Mouse (Mus musculus): ENCODE measurements around the gene Tmem240.
A peak's percentile ranks its signal among the peaks of the same experiment; 100 is the strongest.
"Not testable (repeated sequence)": the region's sequence is repeated elsewhere in the genome, so short reads cannot be mapped to it uniquely, and the experiment has no call there.

Tmem240 gene

GRCm38 (mm10) chr4:155770626-155771025 lies 36.0 kb downstream of the Tmem240 start:
- no peak for DNase-seq (ENCODE audit: low spot score in 2 of 2)

GRCm38 (mm10) chr4:155771706-155772105 lies 37.1 kb downstream of the Tmem240 start:
- no peak for DNase-seq (ENCODE audit: low spot score in 2 of 2)

- no peak for DNase-seq (ENCODE audit: low spot score in 2 of 2)
These were observed 38.2 kb downstream of the Tmem240 start for GRCm38 (mm10) chr4:155772786-155773185.

GRCm38 (mm10) chr4:155773335-155774078 lies 38.9 kb downstream of the Tmem240 start:
- no peak for DNase-seq (ENCODE audit: low spot score in 2 of 2)

GRCm38 (mm10) chr4:155774280-155774754 lies 39.7 kb downstream of the Tmem240 start, which contains the start of gene Vwa1:
TSS of gene Vwa1 (minus strand) at chr4:155774698.
- peak; percentile 53 to 74 for DNase-seq (ENCODE audit: low spot score in 2 of 2)

GRCm38 (mm10) chr4:155774971-155775740 lies 40.6 kb downstream of the Tmem240 start:
- no peak for DNase-seq (ENCODE audit: low spot score in 2 of 2)

- no peak for DNase-seq (ENCODE audit: low spot score in 2 of 2)
These were observed 41.3 kb downstream of the Tmem240 start for GRCm38 (mm10) chr4:155775855-155776254.

GRCm38 (mm10) chr4:155776704-155777335 lies 42.2 kb downstream of the Tmem240 start:
- DNase-seq (ENCODE audit: low spot score in 2 of 2): no peak

- no peak for DNase-seq (ENCODE audit: low spot score in 2 of 2)
These were observed 43.2 kb downstream of the Tmem240 start for GRCm38 (mm10) chr4:155777816-155778215.

GRCm38 (mm10) chr4:155779498-155779897 lies 44.9 kb downstream of the Tmem240 start:
- no peak for DNase-seq (ENCODE audit: low spot score in 2 of 2)

- no peak for DNase-seq (ENCODE audit: low spot score in 2 of 2)
These were observed 46.3 kb downstream of the Tmem240 start for GRCm38 (mm10) chr4:155780895-155781294.

- DNase-seq (ENCODE audit: low spot score in 2 of 2): no peak
These were observed 49.0 kb downstream of the Tmem240 start for GRCm38 (mm10) chr4:155783486-155784080.

GRCm38 (mm10) chr4:155784081-155784701 lies 49.6 kb downstream of the Tmem240 start:
- DNase-seq (ENCODE audit: low spot score in 2 of 2): peak; percentile 73 to 84

GRCm38 (mm10) chr4:155785246-155785645 lies 50.6 kb downstream of the Tmem240 start:
- no peak for DNase-seq (ENCODE audit: low spot score in 2 of 2)

- DNase-seq (ENCODE audit: low spot score in 2 of 2): no peak
These were observed 51.2 kb downstream of the Tmem240 start, which contains the start of gene Tmem88b for GRCm38 (mm10) chr4:155785819-155786218. TSS of gene Tmem88b (minus strand) at chr4:155785874.

- no peak for DNase-seq (ENCODE audit: low spot score in 2 of 2)
These were observed 53.7 kb downstream of the Tmem240 start for GRCm38 (mm10) chr4:155788300-155788699.

GRCm38 (mm10) chr4:155788833-155789232 lies 54.2 kb downstream of the Tmem240 start:
- not testable (repeated sequence) for DNase-seq (ENCODE audit: low spot score in 2 of 2)

- DNase-seq (ENCODE audit: low spot score in 2 of 2): no peak
These were observed 55.5 kb downstream of the Tmem240 start, which contains the start of gene Ankrd65 for GRCm38 (mm10) chr4:155790021-155790489. TSS of gene Ankrd65 (plus strand) at chr4:155790439.
